In genomic region chr16:94236226-94237129, GRCm38 (mm10) we compare ENCODE assay signal across 9 mouse cellular contexts.
DNase-seq lines count a peak whose midpoint lies in the region; ATAC-seq lines count a peak whose summit lies in the region.
"Had no signal": no experiment of that assay in that cellular context is flagged by ENCODE, and none has a peak within 500 bp of the region (broad histone marks: within the 10 kb centered on the region; RNA-seq: fewer than 3 reads in every experiment).

No protein-coding gene starts in this region.

- H3K27me3 ChIP-seq in hindbrain, embryonic 16.5 days (replicated peaks; ENCODE audit: control insufficient read depth, insufficient read depth, low read length): peaks cover 12% of the 10 kb centered on the region
- H3K27me3 ChIP-seq in midbrain, embryonic 16.5 days (ENCODE audit: control insufficient read depth, insufficient read depth, low read depth, low read length): peaks cover 8% of the 10 kb centered on the region; the same call in 1 of the 2 replicates
- no peaks in the 10 kb centered on the region for H3K27me3 ChIP-seq in kidney, embryonic 14.5 days (ENCODE audit: control insufficient read depth, insufficient read depth, low read length)
- H3K27me3 ChIP-seq in kidney, embryonic 16.5 days (ENCODE audit: insufficient read depth, low read length): no peaks in the 10 kb centered on the region
- H3K27me3 ChIP-seq: megakaryocyte, embryonic 14.5 days had no signal

- H3K36me3 ChIP-seq in hindbrain, embryonic 16.5 days (ENCODE audit: control insufficient read depth, insufficient read depth, low read length): no peaks in the 10 kb centered on the region
- H3K36me3 ChIP-seq in midbrain, embryonic 16.5 days (ENCODE audit: control insufficient read depth, insufficient read depth, low read length): no peaks in the 10 kb centered on the region
- no peaks in the 10 kb centered on the region for H3K36me3 ChIP-seq in kidney, embryonic 14.5 days (ENCODE audit: control insufficient read depth, insufficient read depth, low read length)
- H3K36me3 ChIP-seq in kidney, embryonic 16.5 days (ENCODE audit: insufficient read depth, low read length): no peaks in the 10 kb centered on the region

- DNase-seq in layer of hippocampus, adult 11-12 months (ENCODE audit: low spot score): peak; percentile 46
- DNase-seq in layer of hippocampus, postnatal 25 days (ENCODE audit: extremely low spot score in 1 of 2, low spot score in 1 of 2): no peak
- peak; percentile 30 for DNase-seq in brain, embryonic 18.5 days (ENCODE audit: low read depth, low spot score)
- DNase-seq in kidney, postnatal 14 days: no peak

- H3K4me2 ChIP-seq in hindbrain, embryonic 16.5 days (ENCODE audit: low read length): peak overlapping the region; percentile 28
- H3K4me2 ChIP-seq in midbrain, embryonic 16.5 days (ENCODE audit: low read length): peak overlapping the region; percentile 43
- H3K4me2 ChIP-seq in kidney, embryonic 14.5 days (replicated peaks; ENCODE audit: low read depth, low read length): no peak overlapping the region
- H3K4me2 ChIP-seq in kidney, embryonic 16.5 days (replicated peaks; ENCODE audit: low read depth, low read length): no peak overlapping the region

- no peaks in the 10 kb centered on the region for H3K9me3 ChIP-seq in hindbrain, embryonic 16.5 days (ENCODE audit: control insufficient read depth, low read length)
- H3K9me3 ChIP-seq in midbrain, embryonic 16.5 days (replicated peaks; ENCODE audit: control insufficient read depth, low read length, poor library complexity, severe bottlenecking): no peaks in the 10 kb centered on the region
- no peaks in the 10 kb centered on the region for H3K9me3 ChIP-seq in kidney, embryonic 14.5 days (ENCODE audit: control insufficient read depth, low read length)
- H3K9me3 ChIP-seq in kidney, embryonic 16.5 days (ENCODE audit: low read length): no peaks in the 10 kb centered on the region

- no peak overlapping the region for H3K9ac ChIP-seq in hindbrain, embryonic 16.5 days (ENCODE audit: low read depth, low read length)
- no peak overlapping the region for H3K9ac ChIP-seq in midbrain, embryonic 16.5 days (ENCODE audit: low read depth, low read length)
- no peak overlapping the region for H3K9ac ChIP-seq in kidney, embryonic 14.5 days (ENCODE audit: low read depth, low read length)
- no peak overlapping the region for H3K9ac ChIP-seq in kidney, embryonic 16.5 days (replicated peaks; ENCODE audit: low read length)

- 39% methylated on average over 16 of the region's 16 CpGs for WGBS in hindbrain, embryonic 16.5 days
- WGBS in midbrain, embryonic 16.5 days: 32% methylated on average over 16 of the region's 16 CpGs
- 82% methylated on average over 16 of the region's 16 CpGs for WGBS in kidney, embryonic 14.5 days
- WGBS in kidney, embryonic 16.5 days: 77% methylated on average over 16 of the region's 16 CpGs

- H3K4me1 ChIP-seq in hindbrain, embryonic 16.5 days (ENCODE audit: control insufficient read depth, insufficient read depth, low read depth, low read length): no peaks in the 10 kb centered on the region; the same call in 1 of the 2 replicates
- peaks cover 13% of the 10 kb centered on the region for H3K4me1 ChIP-seq in midbrain, embryonic 16.5 days (ENCODE audit: control insufficient read depth, insufficient read depth, low read length)
- peaks cover 3% of the 10 kb centered on the region; the same call in 1 of the 2 replicates for H3K4me1 ChIP-seq in kidney, embryonic 14.5 days (ENCODE audit: control insufficient read depth, insufficient read depth, low read length)
- 0 out of 2 replicates have a peak, but pooled peaks cover 3% of the 10 kb centered on the region for H3K4me1 ChIP-seq in kidney, embryonic 16.5 days (ENCODE audit: insufficient read depth, low read length)

- H3K4me3 ChIP-seq in hindbrain, embryonic 16.5 days (ENCODE audit: low read length): no peak overlapping the region
- H3K4me3 ChIP-seq in midbrain, embryonic 16.5 days (ENCODE audit: low read depth, low read length): peak overlapping the region; percentile 5; the same call in 1 of the 2 replicates
- no peak overlapping the region for H3K4me3 ChIP-seq in kidney, embryonic 14.5 days (ENCODE audit: low read length)
- H3K4me3 ChIP-seq in kidney, embryonic 16.5 days (ENCODE audit: low read length): no peak overlapping the region
- H3K4me3 ChIP-seq: megakaryocyte, embryonic 14.5 days had no signal

- no peak overlapping the region for H3K27ac ChIP-seq in hindbrain, embryonic 16.5 days (ENCODE audit: low read depth, low read length)
- no peak overlapping the region for H3K27ac ChIP-seq in midbrain, embryonic 16.5 days (ENCODE audit: low read length)
- no peak overlapping the region for H3K27ac ChIP-seq in kidney, embryonic 14.5 days (ENCODE audit: low read depth, low read length)
- H3K27ac ChIP-seq in kidney, embryonic 16.5 days (ENCODE audit: low read length): no peak overlapping the region

- ATAC-seq in hindbrain, embryonic 16.5 days: 0 out of 2 replicates have a peak, but pooled peaks have one; percentile 42
- peak; percentile 43; the same call in 1 of the 2 replicates for ATAC-seq in midbrain, embryonic 16.5 days
- no peak for ATAC-seq in kidney, embryonic 14.5 days (ENCODE audit: low FRiP score, low TSS enrichment)
- no peak for ATAC-seq in kidney, embryonic 16.5 days (ENCODE audit: low FRiP score, low TSS enrichment)

Comparison
In these comparisons a context has a peak if more than half of its experiments do, and no peak if none do; other contexts are left out.
1. DNase-seq: peak in layer of hippocampus, adult 11-12 months (single experiment) and brain, embryonic 18.5 days (single experiment); none in layer of hippocampus, postnatal 25 days (0 of 2) and kidney, postnatal 14 days (single experiment).
2. ATAC-seq: peak in hindbrain, embryonic 16.5 days (single experiment) and midbrain, embryonic 16.5 days (single experiment); none in kidney, embryonic 14.5 days (single experiment) and kidney, embryonic 16.5 days (single experiment).
3. H3K4me2 ChIP-seq: peak in hindbrain, embryonic 16.5 days (single experiment) and midbrain, embryonic 16.5 days (single experiment); none in kidney, embryonic 14.5 days (single experiment) and kidney, embryonic 16.5 days (single experiment).